Mouse (Mus musculus) CH12.LX (cell line): Measurements from ENCODE around the gene Pds5b.

ENCODE experiments used
- CTCF ChIP-seq, 2 experiments: IDR thresholded peaks in 1 of 2; conservative IDR thresholded peaks in 1 of 2; 2 replicates each; pipeline ENCODE4 v1.5.1; 2011 to 2012; ENCODE audit warnings: low read depth in 2 of 2, low read length in 2 of 2, improper control_type of control experiment in 1 of 2, inconsistent platforms in 1 of 2, mild to moderate bottlenecking in 1 of 2, moderate library complexity in 1 of 2
- EP300 ChIP-seq: IDR thresholded peaks from 2 replicates; pipeline ENCODE4 v1.6.1; 2011; ENCODE audit warnings: low read length, improper control_type of control experiment
- ETS1 ChIP-seq: conservative IDR thresholded peaks from 2 replicates; pipeline ENCODE4 v1.6.1; 2012; ENCODE audit warnings: low read depth, mild to moderate bottlenecking, inconsistent platforms, low read length, improper control_type of control experiment, moderate library complexity
- HCFC1 ChIP-seq: IDR thresholded peaks from 2 replicates; pipeline ENCODE4 v1.6.1; 2012; ENCODE audit warnings: low read depth, mild to moderate bottlenecking, inconsistent platforms, low read length, improper control_type of control experiment
- JUN ChIP-seq: IDR thresholded peaks from 2 replicates; pipeline ENCODE4 v1.6.1; 2011; ENCODE audit warnings: low read depth, mild to moderate bottlenecking, low read length, improper control_type of control experiment, moderate library complexity; ENCODE audit not compliant: insufficient read depth
- MEF2A ChIP-seq: IDR thresholded peaks from 2 replicates; pipeline ENCODE4 v1.6.1; 2014; ENCODE audit warnings: low read depth, mild to moderate bottlenecking, inconsistent platforms, low read length, improper control_type of control experiment, borderline replicate concordance
- MXI1 ChIP-seq: IDR thresholded peaks from 2 replicates; pipeline ENCODE4 v1.6.1; 2011; ENCODE audit warnings: mild to moderate bottlenecking, low read depth, low read length, improper control_type of control experiment
- NRF1 ChIP-seq: IDR thresholded peaks from 2 replicates; pipeline ENCODE4 v1.6.1; 2014; ENCODE audit warnings: low read depth, mild to moderate bottlenecking, inconsistent platforms, low read length, improper control_type of control experiment, moderate library complexity
- PAX5 ChIP-seq: IDR thresholded peaks from 2 replicates; pipeline ENCODE4 v1.6.1; 2012; ENCODE audit warnings: low read length, inconsistent platforms, mixed read lengths
- POLR2A ChIP-seq: IDR thresholded peaks from 2 replicates; pipeline ENCODE4 v1.6.1; 2011; ENCODE audit warnings: low read depth, mild to moderate bottlenecking, improper control_type of control experiment, low read length
- POLR2AphosphoS2 ChIP-seq: IDR thresholded peaks from 2 replicates; pipeline ENCODE4 v1.6.1; 2011; ENCODE audit warnings: low read depth, low read length, improper control_type of control experiment
- TCF12 ChIP-seq: IDR thresholded peaks from 2 replicates; pipeline ENCODE4 v1.6.1; 2014; ENCODE audit warnings: low read depth, mild to moderate bottlenecking, inconsistent platforms, low read length, improper control_type of control experiment
- ZC3H11A ChIP-seq: IDR thresholded peaks from 2 replicates; pipeline ENCODE4 v1.6.1; 2012; ENCODE audit warnings: low read depth, mild to moderate bottlenecking, inconsistent platforms, low read length, improper control_type of control experiment
- ZMIZ1 ChIP-seq: IDR thresholded peaks from 2 replicates; pipeline ENCODE4 v1.6.1; 2012; ENCODE audit warnings: low read depth, mild to moderate bottlenecking, inconsistent platforms, low read length, improper control_type of control experiment

DNA sequence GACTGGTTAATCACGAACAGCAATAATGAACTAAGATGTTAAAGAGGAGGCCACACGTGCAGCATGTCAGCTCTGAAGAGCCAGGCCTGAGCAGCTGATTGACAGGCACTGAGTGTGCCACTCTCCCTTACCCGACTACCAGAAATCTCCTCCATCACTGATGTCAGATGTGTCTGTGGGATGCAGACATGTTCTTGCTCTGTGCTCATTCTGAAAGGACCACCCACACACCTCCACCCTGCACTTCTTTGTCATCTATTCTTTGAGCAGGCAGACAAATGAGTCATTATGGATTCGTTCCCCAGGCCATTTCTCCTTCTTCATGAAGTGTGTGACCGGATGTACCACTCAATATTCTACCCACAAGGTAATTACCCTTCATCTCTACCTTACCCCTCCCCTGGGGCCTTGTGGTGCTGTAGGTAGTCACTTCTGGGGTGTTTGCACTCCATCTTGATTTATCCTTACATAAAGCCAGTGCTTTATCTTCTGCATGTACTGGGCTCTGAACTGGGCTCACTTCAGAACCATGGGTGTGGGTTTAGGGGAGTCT, 186.2 kb downstream of the Pds5b start:
- TF ChIP-seq ZMIZ1 (no peak), ETS1 (no peak), MEF2A (no peak), MXI1 (no peak), EP300 (no peak), TCF12 (no peak), POLR2AphosphoS2 (no peak), NRF1 (no peak), ZC3H11A (no peak), JUN (no peak), CTCF (conservative IDR thresholded peaks at IDR 0.05 in 1 of 2, IDR thresholded peaks at IDR 0.05 in 1 of 2; ENCODE audit: low read depth in 2 of 2, low read length in 2 of 2) (no peak), PAX5 (no peak), HCFC1 (no peak), POLR2A (no peak)
